8 mouse cellular contexts compared by ENCODE assay signal in genomic region chr9:89704265-89705196, GRCm38 (mm10). TPM values are rescaled to one million over a fixed set of nuclear protein-coding genes. Genes with fewer than 3 reads are reported as not detected.
DNase-seq lines count a peak whose midpoint lies in the region; ATAC-seq and TF ChIP-seq lines count a peak whose summit lies in the region.

Gene Tmed3, minus strand, starts transcription at chr9:89705068.

- peak; percentile 92 to 94 for DNase-seq in heart, postnatal 10 days
- peak; percentile 58 for DNase-seq in large intestine, adult 2 months (ENCODE audit: low read depth, low spot score)
- DNase-seq in liver, postnatal 0 days: peak; percentile 90
- DNase-seq in testis, postnatal 10 days (ENCODE audit: low spot score): peak; percentile 87

- no peaks in the 10 kb centered on the region for H3K9me3 ChIP-seq in ES-Bruce4 (replicated peaks; ENCODE audit: control insufficient read depth, insufficient read depth, low read length, poor library complexity, severe bottlenecking)
- no peaks in the 10 kb centered on the region for H3K9me3 ChIP-seq in forebrain, embryonic 13.5 days (replicated peaks)
- H3K9me3 ChIP-seq in liver, postnatal 0 days (ENCODE audit: low read length): no peaks in the 10 kb centered on the region
- no peaks in the 10 kb centered on the region for H3K9me3 ChIP-seq in neural tube, embryonic 14.5 days (ENCODE audit: control insufficient read depth, low read length)

- TF ChIP-seq EP300 in ES-Bruce4 (IDR thresholded peaks at IDR 0.05; ENCODE audit: insufficient read depth, low read depth, low read length): no peak
- no peak for TF ChIP-seq EP300 in liver, postnatal 0 days (IDR thresholded peaks at IDR 0.05; ENCODE audit: low read depth)

- ATAC-seq in cerebellum, adult (ENCODE audit: insufficient number of reproducible peaks, low FRiP score, low TSS enrichment): peak; percentile 95
- peak; percentile 100 for ATAC-seq in forebrain, embryonic 13.5 days
- peak; percentile 97 for ATAC-seq in liver, postnatal 0 days
- peak; percentile 99 for ATAC-seq in neural tube, embryonic 14.5 days (ENCODE audit: low read depth)

- peak within 1 kb of the TSS; percentile 84 for H3K4me3 ChIP-seq in ES-Bruce4 (ENCODE audit: low read depth, low read length)
- H3K4me3 ChIP-seq in forebrain, embryonic 13.5 days: peak within 1 kb of the TSS; percentile 49
- peak within 1 kb of the TSS; percentile 60 for H3K4me3 ChIP-seq in liver, postnatal 0 days (ENCODE audit: low read depth, low read length)
- H3K4me3 ChIP-seq in neural tube, embryonic 14.5 days (ENCODE audit: low read depth, low read length): peak within 1 kb of the TSS; percentile 72

- peak; percentile 58 for TF ChIP-seq POLR2A in ES-Bruce4 (IDR thresholded peaks at IDR 0.05; ENCODE audit: insufficient read depth, low read length)

- H3K27ac ChIP-seq in ES-Bruce4 (ENCODE audit: insufficient read depth, low read length): no peak within 1 kb of the TSS
- peak within 1 kb of the TSS; percentile 70 for H3K27ac ChIP-seq in forebrain, embryonic 13.5 days
- peak within 1 kb of the TSS; percentile 75 for H3K27ac ChIP-seq in liver, postnatal 0 days (ENCODE audit: low read depth)
- H3K27ac ChIP-seq in neural tube, embryonic 14.5 days (ENCODE audit: low read depth, low read length): peak within 1 kb of the TSS; percentile 85

- H3K9ac ChIP-seq in ES-Bruce4 (ENCODE audit: low read depth, poor library complexity, severe bottlenecking): 0 out of 2 replicates have a peak within 1 kb of the TSS, but pooled peaks have one; percentile 27
- H3K9ac ChIP-seq in forebrain, embryonic 13.5 days: peak within 1 kb of the TSS; percentile 74
- H3K9ac ChIP-seq in liver, postnatal 0 days (replicated peaks): peak within 1 kb of the TSS; percentile 69
- peak within 1 kb of the TSS; percentile 80 for H3K9ac ChIP-seq in neural tube, embryonic 14.5 days (replicated peaks; ENCODE audit: low read depth, low read length)

- intact Hi-C loops in heart, postnatal 10 days (cut with DNase I): loop anchor here (10.0 kb wide), 1 partner anchor 270 kb away; no protein-coding TSS in a partner anchor

- H3K27me3 ChIP-seq in ES-Bruce4 (ENCODE audit: control insufficient read depth, insufficient read depth, low read length, poor library complexity, severe bottlenecking): 0 out of 2 replicates have a peak, but pooled peaks cover 1% of the 10 kb centered on the region
- no peaks in the 10 kb centered on the region for H3K27me3 ChIP-seq in forebrain, embryonic 13.5 days
- no peaks in the 10 kb centered on the region for H3K27me3 ChIP-seq in liver, postnatal 0 days (ENCODE audit: insufficient read depth, low read length)
- no peaks in the 10 kb centered on the region for H3K27me3 ChIP-seq in neural tube, embryonic 14.5 days (ENCODE audit: control insufficient read depth, insufficient read depth, low read length)

- H3K36me3 ChIP-seq in ES-Bruce4 (ENCODE audit: control insufficient read depth, insufficient read depth, low read length, poor library complexity, severe bottlenecking): no peaks in the 10 kb centered on the region
- H3K36me3 ChIP-seq in forebrain, embryonic 13.5 days (ENCODE audit: poor library complexity, severe bottlenecking): peaks cover 23% of the 10 kb centered on the region
- H3K36me3 ChIP-seq in liver, postnatal 0 days (replicated peaks; ENCODE audit: insufficient read depth, low read length): peaks cover 17% of the 10 kb centered on the region
- peaks cover 4% of the 10 kb centered on the region for H3K36me3 ChIP-seq in neural tube, embryonic 14.5 days (ENCODE audit: control insufficient read depth, insufficient read depth, low read length)

- peak; percentile 48 for TF ChIP-seq CTCF in ES-Bruce4 (IDR thresholded peaks at IDR 0.05; ENCODE audit: low read depth, low read length)
- TF ChIP-seq CTCF in liver, postnatal 0 days (IDR thresholded peaks at IDR 0.05; ENCODE audit: low read depth): peak; percentile 56

- H3K4me2 ChIP-seq in forebrain, embryonic 13.5 days: peak within 1 kb of the TSS; percentile 90
- peak within 1 kb of the TSS; percentile 78 for H3K4me2 ChIP-seq in liver, postnatal 0 days (ENCODE audit: low read depth, low read length)
- H3K4me2 ChIP-seq in neural tube, embryonic 14.5 days (ENCODE audit: low read depth, low read length): peak within 1 kb of the TSS; percentile 96

- whole genome bisulfite sequencing in forebrain, embryonic 13.5 days: 2% methylated on average over 45 of the region's 52 CpGs
- WGBS in large intestine, adult 2 months: 1% methylated on average over 52 of the region's 52 CpGs
- WGBS in liver, postnatal 0 days (ENCODE audit: insufficient replicate concordance): 2% methylated on average over 51 of the region's 52 CpGs
- WGBS in neural tube, embryonic 14.5 days: 1% methylated on average over 51 of the region's 52 CpGs

- H3K4me1 ChIP-seq in ES-Bruce4 (ENCODE audit: control insufficient read depth, insufficient read depth, low read length): no peaks in the 10 kb centered on the region
- peaks cover 7% of the 10 kb centered on the region for H3K4me1 ChIP-seq in forebrain, embryonic 13.5 days
- peaks cover 30% of the 10 kb centered on the region for H3K4me1 ChIP-seq in liver, postnatal 0 days (ENCODE audit: insufficient read depth)
- peaks cover 4% of the 10 kb centered on the region for H3K4me1 ChIP-seq in neural tube, embryonic 14.5 days (ENCODE audit: control insufficient read depth, insufficient read depth, low read length)

RNA-seq across cellular contexts. Expression of gene Tmed3, which starts in this region (rescaled TPM):
- polyA plus RNA-seq in ES-Bruce4 (2011; ENCODE audit: insufficient read depth, insufficient read length, low read depth, missing spikeins): 12.8 and 18.8 TPM in 2 replicates
- polyA plus RNA-seq in forebrain, embryonic 13.5 days (2015; fragmentation: Nextera tagmentation; extraction: Ambion mirVana): 40.9 and 42.4 TPM in 2 replicates
- total RNA-seq in heart, postnatal 10 days (2021): 10 to 100 TPM; 36.6 to 37.1 TPM
- polyA plus RNA-seq in large intestine, adult 2 months (2012; rRNA removed): 89.5 and 117 TPM in 2 replicates
- polyA plus RNA-seq in liver, postnatal 0 days (2015; fragmentation: Nextera tagmentation; extraction: Ambion mirVana): 32.3 and 33.4 TPM in 2 replicates
- 53.2 and 61.2 TPM in 2 replicates for polyA plus RNA-seq in neural tube, embryonic 14.5 days (2014; fragmentation: Nextera tagmentation; extraction: Ambion mirVana)

Comparison
In these comparisons a context has a peak if more than half of its experiments do, and no peak if none do; other contexts are left out.
1. H3K9ac ChIP-seq: peak in every context shown above with its lines; median percentile 80 in neural tube, embryonic 14.5 days; 74 in forebrain, embryonic 13.5 days; 69 in liver, postnatal 0 days; 27 in ES-Bruce4.